Mouse (Mus musculus) midbrain, embryonic 16.5 days (tissue): ENCODE data around the gene Atf7. TPM values are rescaled to one million over a fixed set of nuclear protein-coding genes. Genes with fewer than 3 reads are reported as not detected.
"Not testable (repeated sequence)": the region's sequence is repeated elsewhere in the genome, so short reads cannot be mapped to it uniquely, and the experiment has no call there.

ENCODE experiments used
- ATAC-seq: fragments of 200-750 bp; cut with Nextera tagmentation; 2 replicates; pipeline ENCODE4 v1.8.0; 2017; ENCODE audit warnings: moderate TSS enrichment
- H3K27ac ChIP-seq: fragments of 300-500 bp; sonication (generic); 2 replicates; pipeline ENCODE4 v1.5.1; 2014; ENCODE audit warnings: mild to moderate bottlenecking, low read length, mixed read lengths
- H3K27me3 ChIP-seq: fragments of 300-500 bp; sonication (generic); 2 replicates; pipeline ENCODE4 v1.6.1; 2014; ENCODE audit warnings: low read depth, low read length, mixed read lengths; ENCODE audit not compliant: control insufficient read depth, insufficient read depth
- H3K36me3 ChIP-seq: fragments of 300-500 bp; sonication (generic); 2 replicates; pipeline ENCODE4 v1.6.1; 2014; ENCODE audit warnings: mild to moderate bottlenecking, low read length, moderate library complexity, mixed read lengths; ENCODE audit not compliant: control insufficient read depth, insufficient read depth
- H3K4me1 ChIP-seq: fragments of 300-500 bp; sonication (generic); 2 replicates; pipeline ENCODE4 v1.6.1; 2014; ENCODE audit warnings: mild to moderate bottlenecking, low read length, mixed read lengths; ENCODE audit not compliant: control insufficient read depth, insufficient read depth
- H3K4me2 ChIP-seq: fragments of 300-500 bp; sonication (generic); 2 replicates; pipeline ENCODE4 v1.6.1; 2014; ENCODE audit warnings: mild to moderate bottlenecking, low read length, mixed read lengths
- H3K4me3 ChIP-seq: fragments of 300-500 bp; sonication (generic); 2 replicates; pipeline ENCODE4 v1.5.1; 2014; ENCODE audit warnings: low read depth, mild to moderate bottlenecking, low read length, moderate library complexity, mixed read lengths
- H3K9ac ChIP-seq: fragments of 300-500 bp; sonication (generic); 2 replicates; pipeline ENCODE4 v1.6.1; 2014; ENCODE audit warnings: low read depth, low read length, mixed read lengths
- H3K9me3 ChIP-seq: fragments of 300-500 bp; sonication (generic); replicated peaks from 2 replicates; pipeline ENCODE4 v1.6.1; 2014; ENCODE audit warnings: mild to moderate bottlenecking, low read length, mixed read lengths; ENCODE audit not compliant: control insufficient read depth, poor library complexity, severe bottlenecking
- WGBS: fragments of 180-500 bp; shearing (Covaris S2); extraction: QIAGEN DNeasy Blood & Tissue Kit; methylation state at CpG from one replicate; pipeline ENCODE4 v1.1.7; 2014; 5-methylcytosine and 5-hydroxymethylcytosine counted together
- polyA plus RNA-seq: library from polyadenylated mRNA; unstranded; fragments of >200 nt; fragmentation: Nextera tagmentation; extraction: Ambion mirVana; gene quantifications from 2 replicates; pipeline ENCODE4 v1.2.1, GENCODE M21; 2015

Atf7 gene
- polyA plus RNA-seq, 1 experiment from 2014 or later, result 16.0 TPM

DNA sequence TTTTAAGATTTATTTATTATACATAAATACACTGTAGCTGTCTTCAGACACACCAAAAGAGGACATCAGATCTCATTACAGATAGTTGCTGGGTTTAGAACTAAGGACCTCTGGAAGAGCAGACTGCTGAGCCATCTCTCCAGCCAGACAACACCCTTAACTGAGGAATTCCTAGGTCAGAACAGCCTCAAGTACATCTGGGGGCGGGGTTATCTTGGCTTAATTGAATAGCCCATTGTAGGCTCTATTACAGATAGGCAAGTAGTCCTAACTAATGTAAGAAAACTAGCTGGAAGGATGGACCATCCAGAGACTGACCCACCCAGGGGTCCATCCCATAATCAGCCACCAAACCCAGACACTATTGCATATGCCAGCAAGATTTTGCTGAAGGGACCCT, 16.7 kb downstream of the Atf7 start:
- H3K27ac ChIP-seq, ATAC-seq, H3K4me1 ChIP-seq, H3K4me3 ChIP-seq, H3K9me3 ChIP-seq, H3K27me3 ChIP-seq, H3K9ac ChIP-seq, H3K4me2 ChIP-seq, H3K36me3 ChIP-seq: not testable (repeated sequence)
- 81% methylated on average over 1 of the region's 1 CpGs for WGBS

DNA sequence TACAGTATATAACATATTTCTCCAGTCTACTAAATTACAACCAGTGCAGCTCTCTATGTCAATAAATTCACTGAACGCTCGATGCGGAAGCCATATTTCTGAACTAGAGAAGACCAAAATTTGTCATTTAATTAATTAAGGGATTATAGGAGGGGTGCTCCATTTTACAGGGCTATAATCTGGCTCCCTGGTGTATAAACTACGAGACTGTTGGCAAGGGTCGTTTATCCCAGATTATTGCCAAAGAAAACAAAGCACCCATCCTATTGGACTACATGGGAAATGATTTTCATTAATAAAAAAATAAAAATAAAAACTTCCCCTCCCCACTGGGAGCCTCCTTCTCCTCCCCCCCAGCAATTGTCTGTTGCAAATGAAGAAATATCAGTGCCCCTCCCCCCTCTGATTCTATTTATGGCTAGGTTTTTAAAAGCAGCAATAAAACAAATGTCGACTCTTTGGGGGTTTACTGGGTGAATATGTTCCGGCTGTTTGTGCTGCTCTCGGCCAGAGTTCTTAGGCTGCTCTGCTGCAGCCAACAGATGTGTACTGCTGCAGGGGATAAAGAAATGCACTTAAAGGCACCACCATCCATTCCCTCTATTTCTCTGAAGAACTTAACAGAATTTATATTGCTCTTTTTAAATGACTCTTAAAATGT, 31.1 kb downstream of the Atf7 start:
- Histone ChIP-seq H3K36me3 (no peaks in the 10 kb centered on the region), H3K4me2 (peak overlapping the region; percentile 33), H3K9ac (no peak overlapping the region), H3K27me3 (no peaks in the 10 kb centered on the region), H3K27ac (no peak overlapping the region), H3K9me3 (no peaks in the 10 kb centered on the region), H3K4me3 (no peak overlapping the region), H3K4me1 (peaks cover 5% of the 10 kb centered on the region)
- no peak for ATAC-seq
- 35% methylated on average over 8 of the region's 8 CpGs for WGBS

DNA sequence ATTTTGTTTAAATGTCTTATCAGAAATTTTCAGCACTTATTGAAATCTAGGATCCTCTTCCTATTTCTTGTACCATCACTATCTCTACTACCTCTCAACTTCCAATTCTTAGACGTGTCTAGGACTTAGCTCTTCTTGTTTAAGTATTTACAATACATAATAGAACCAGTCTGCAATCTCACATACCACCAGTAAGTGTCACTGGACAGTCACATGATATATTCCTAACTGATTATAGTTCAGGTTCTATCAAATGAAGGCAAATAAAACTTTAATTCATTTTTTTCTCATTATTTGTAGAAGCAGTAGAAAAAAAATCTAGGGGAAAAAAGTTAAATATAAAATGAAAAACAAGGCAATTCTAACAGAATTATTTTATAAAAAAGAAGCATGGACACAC, 32.6 kb downstream of the Atf7 start:
- H3K4me1 ChIP-seq, result peaks cover 5% of the 10 kb centered on the region
- 31% methylated on average over 1 of the region's 1 CpGs for WGBS

DNA sequence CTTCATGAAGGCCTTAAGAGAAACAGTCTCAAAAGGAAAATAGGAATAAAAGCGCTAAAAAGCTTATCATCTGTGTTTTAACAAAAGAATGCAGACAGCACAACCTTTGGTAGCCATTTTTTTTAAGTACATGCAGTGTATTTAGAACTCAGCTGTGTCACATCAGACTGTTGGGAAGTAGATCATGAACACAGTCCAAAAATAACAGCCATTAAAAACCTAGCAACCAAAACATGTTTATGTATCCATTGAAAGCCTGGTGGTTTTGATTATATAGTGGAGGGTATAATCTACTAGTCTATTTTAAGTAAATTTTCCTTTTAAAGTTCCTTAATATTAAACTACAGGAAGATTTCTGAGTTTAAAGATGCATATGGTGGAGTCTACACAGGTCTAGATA, 34.7 kb downstream of the Atf7 start:
- H3K27me3 ChIP-seq, result no peaks in the 10 kb centered on the region
- H3K27ac ChIP-seq, result no peak overlapping the region
- no peak for ATAC-seq
- H3K4me1 ChIP-seq, result peaks cover 9% of the 10 kb centered on the region
- no peak overlapping the region for H3K4me2 ChIP-seq
- no peaks in the 10 kb centered on the region for H3K9me3 ChIP-seq
- H3K9ac ChIP-seq, result no peak overlapping the region
- WGBS, result 96% methylated on average over 1 of the region's 1 CpGs
- no peak overlapping the region for H3K4me3 ChIP-seq
- H3K36me3 ChIP-seq, result no peaks in the 10 kb centered on the region

More for the DNA sequence above, 32.6 kb downstream of the Atf7 start:
- ATAC-seq, result no peak
- H3K27me3 ChIP-seq, result no peaks in the 10 kb centered on the region
- H3K9me3 ChIP-seq, result no peaks in the 10 kb centered on the region
- no peak overlapping the region for H3K27ac ChIP-seq
- H3K9ac ChIP-seq, result no peak overlapping the region
- no peaks in the 10 kb centered on the region for H3K36me3 ChIP-seq
- no peak overlapping the region for H3K4me3 ChIP-seq
- no peak overlapping the region for H3K4me2 ChIP-seq

DNA sequence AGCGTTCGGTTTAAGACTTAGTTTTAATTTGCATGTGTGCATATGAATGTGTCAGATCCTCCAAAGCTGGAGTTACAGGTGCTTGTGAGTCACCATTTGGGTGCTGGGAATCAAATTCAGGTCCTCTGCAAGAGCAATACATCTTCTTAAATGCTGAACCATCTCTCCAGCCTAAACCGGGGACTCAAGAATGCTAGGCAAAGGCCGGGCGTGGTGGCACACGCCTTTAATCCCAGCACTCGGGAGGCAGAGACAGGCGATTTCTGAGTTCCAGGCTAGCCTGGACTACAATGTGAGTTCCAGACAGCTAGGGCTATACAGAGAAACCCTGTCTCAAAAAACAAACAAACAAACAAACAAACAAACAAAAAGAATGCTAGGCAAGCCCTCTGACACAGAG, 35.4 kb downstream of the Atf7 start:
- 95% methylated on average over 8 of the region's 8 CpGs for WGBS
- H3K4me2 ChIP-seq, result no peak overlapping the region

DNA sequence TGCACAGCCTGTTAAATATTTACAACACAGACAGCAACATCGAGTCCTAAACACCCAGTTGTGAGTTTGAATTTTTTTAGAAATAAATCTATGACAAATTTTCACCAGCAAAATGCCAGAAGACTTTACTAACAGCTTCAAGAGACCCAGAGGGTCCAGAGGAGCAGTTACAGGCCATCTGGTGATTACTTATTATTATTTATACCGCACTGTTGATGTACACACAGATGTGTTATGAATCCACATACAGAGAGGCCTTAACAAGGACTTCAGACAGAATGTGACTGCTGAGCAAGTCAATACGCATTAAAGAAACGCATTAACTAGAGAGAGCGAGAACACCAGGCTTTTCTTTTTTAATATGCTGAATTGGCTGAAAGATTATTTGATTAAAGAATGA, 39.8 kb downstream of the Atf7 start:
- peaks cover 20% of the 10 kb centered on the region for H3K4me1 ChIP-seq
- ATAC-seq, result no peak
- no peaks in the 10 kb centered on the region for H3K36me3 ChIP-seq
- H3K4me2 ChIP-seq, result no peak overlapping the region
- H3K9ac ChIP-seq, result no peak overlapping the region
- no peaks in the 10 kb centered on the region for H3K27me3 ChIP-seq
- WGBS, result 37% methylated on average over 5 of the region's 5 CpGs
- no peaks in the 10 kb centered on the region for H3K9me3 ChIP-seq
- no peak overlapping the region for H3K4me3 ChIP-seq
- peak overlapping the region; percentile 61 for H3K27ac ChIP-seq

More for the DNA sequence above, 35.4 kb downstream of the Atf7 start:
- H3K27ac ChIP-seq, result no peak overlapping the region
- no peak for ATAC-seq
- no peaks in the 10 kb centered on the region for H3K27me3 ChIP-seq
- H3K4me3 ChIP-seq, result no peak overlapping the region
- H3K4me1 ChIP-seq, result peaks cover 14% of the 10 kb centered on the region
- H3K9me3 ChIP-seq, result no peaks in the 10 kb centered on the region
- H3K9ac ChIP-seq, result no peak overlapping the region
- H3K36me3 ChIP-seq, result no peaks in the 10 kb centered on the region

DNA sequence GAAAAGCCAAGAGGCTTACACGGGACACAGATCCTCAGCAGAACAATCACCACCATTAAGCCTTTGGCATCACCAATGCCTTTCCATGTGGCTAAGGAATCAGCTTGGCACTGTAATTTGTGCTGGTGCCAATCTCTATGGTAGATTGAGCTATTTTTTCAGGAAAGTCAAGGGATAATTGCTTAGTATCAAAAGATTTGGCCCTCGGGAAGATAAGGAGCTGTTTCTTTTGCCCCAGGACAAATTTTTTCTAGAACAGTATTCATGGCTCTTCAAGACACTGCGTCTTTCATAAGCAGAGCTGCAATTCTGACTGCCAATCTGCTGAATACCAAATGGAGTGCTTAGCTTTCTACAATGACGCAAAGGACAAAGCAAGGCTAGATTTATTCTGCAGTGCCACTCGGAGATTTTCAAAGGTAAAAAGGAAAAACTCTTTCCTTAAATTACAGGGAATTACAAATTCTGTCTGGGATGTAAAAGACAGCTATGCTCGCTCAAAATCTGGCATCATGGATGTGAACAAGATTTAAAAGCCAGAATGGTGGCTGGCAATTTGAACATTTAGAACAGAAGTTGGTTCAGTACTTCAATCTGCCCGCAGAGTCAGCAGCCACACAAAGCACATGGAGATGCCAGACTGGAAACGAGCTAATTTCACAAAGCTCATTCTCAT, 41.4 kb downstream of the Atf7 start:
- Histone ChIP-seq H3K4me2 (peak overlapping the region; percentile 33), H3K9ac (peak overlapping the region; percentile 36; the same call in 1 of the 2 replicates), H3K9me3 (no peaks in the 10 kb centered on the region), H3K27me3 (no peaks in the 10 kb centered on the region), H3K4me1 (peaks cover 20% of the 10 kb centered on the region), H3K27ac (peak overlapping the region; percentile 82), H3K4me3 (no peak overlapping the region), H3K36me3 (no peaks in the 10 kb centered on the region)
- 13% methylated on average over 8 of the region's 8 CpGs for WGBS
- ATAC-seq, result peak; percentile 80; the same call in 1 of the 2 replicates

DNA sequence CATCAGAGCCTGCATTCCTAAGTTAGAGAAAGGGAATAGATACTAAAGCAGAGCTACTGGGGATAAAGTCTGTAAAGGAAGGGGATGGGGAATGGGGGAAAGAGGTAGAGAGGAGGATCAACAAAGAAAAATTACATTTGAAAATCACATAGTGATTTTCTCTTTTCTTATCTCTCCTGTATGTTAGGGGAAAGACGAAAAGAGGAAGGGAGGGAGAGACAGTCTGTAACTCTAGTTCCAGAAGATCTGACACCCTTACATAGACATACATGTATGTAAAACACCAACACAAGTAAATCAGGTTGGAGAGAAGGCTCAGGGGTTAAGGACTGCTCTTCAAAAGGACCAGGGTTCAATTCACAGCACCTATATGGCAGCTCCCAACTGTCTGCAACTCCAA, 44.1 kb downstream of the Atf7 start:
- ATAC-seq, result no peak
- H3K4me1 ChIP-seq, result peaks cover 18% of the 10 kb centered on the region
- no peaks in the 10 kb centered on the region for H3K9me3 ChIP-seq
- H3K27me3 ChIP-seq, result no peaks in the 10 kb centered on the region
- H3K9ac ChIP-seq, result no peak overlapping the region
- no peak overlapping the region for H3K27ac ChIP-seq
- no peak overlapping the region for H3K4me2 ChIP-seq
- 91% methylated on average over 1 of the region's 1 CpGs for WGBS
- no peak overlapping the region for H3K4me3 ChIP-seq
- H3K36me3 ChIP-seq, result no peaks in the 10 kb centered on the region

DNA sequence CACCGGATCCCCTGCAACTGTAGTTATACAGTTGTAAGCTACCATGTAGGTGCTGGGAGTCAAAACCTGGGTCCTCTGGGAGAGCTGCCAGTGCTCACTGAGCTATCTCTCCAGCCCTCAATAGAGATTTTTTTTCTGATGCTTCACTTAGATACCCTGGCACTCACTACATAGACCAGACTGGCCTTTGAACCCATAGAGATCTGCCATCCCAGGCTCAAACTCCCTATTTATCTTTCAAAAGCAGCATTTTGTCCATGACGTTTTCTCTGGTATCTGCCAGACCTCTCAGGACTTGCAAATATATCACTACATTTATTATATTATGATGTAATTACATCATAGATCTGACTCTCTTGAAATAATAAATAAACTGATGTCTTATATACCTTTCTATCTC, 46.9 kb downstream of the Atf7 start:
- no peaks in the 10 kb centered on the region for H3K9me3 ChIP-seq
- no peak for ATAC-seq
- H3K36me3 ChIP-seq, result no peaks in the 10 kb centered on the region
- no peak overlapping the region for H3K9ac ChIP-seq
- peaks cover 3% of the 10 kb centered on the region; the same call in 1 of the 2 replicates for H3K4me1 ChIP-seq
- H3K27me3 ChIP-seq, result no peaks in the 10 kb centered on the region
- WGBS, result 96% methylated on average over 2 of the region's 2 CpGs
- H3K4me2 ChIP-seq, result no peak overlapping the region
- no peak overlapping the region for H3K27ac ChIP-seq
- no peak overlapping the region for H3K4me3 ChIP-seq
